Mouse (Mus musculus) CH12.LX (cell line): ENCODE measurements around the gene Prkci. TPM values are rescaled to one million over a fixed set of nuclear protein-coding genes. Genes with fewer than 3 reads are reported as not detected.

Experiments used
- DNase-seq: peaks from one replicate; pipeline ENCODE4 v3.0.0-alpha.2; 2013; ENCODE audit errors: extremely low read depth
- H3K27ac ChIP-seq: 2 replicates; pipeline ENCODE4 v1.5.1; 2012; ENCODE audit warnings: low read depth, mild to moderate bottlenecking, control low read depth, moderate library complexity; ENCODE audit not compliant: insufficient read depth
- H3K27me3 ChIP-seq: replicated peaks from 2 replicates; pipeline ENCODE3; 2012; ENCODE audit warnings: inconsistent platforms
- H3K36me3 ChIP-seq, 2 experiments: replicated peaks in 1 of 2; 2 replicates each; pipeline versions ENCODE3 to v1.6.1; 2012; ENCODE audit warnings: inconsistent platforms in 1 of 2, low read length in 1 of 2, mild to moderate bottlenecking in 1 of 2, mixed read lengths in 1 of 2, moderate library complexity in 1 of 2; ENCODE audit not compliant: control insufficient read depth in 1 of 2, insufficient read depth in 1 of 2
- H3K4me1 ChIP-seq, 2 experiments: 2 replicates each; pipeline ENCODE4 v1.6.1; 2012; ENCODE audit warnings: inconsistent platforms in 1 of 2, moderate library complexity in 1 of 2; ENCODE audit not compliant: insufficient read depth in 2 of 2, control insufficient read depth in 1 of 2
- H3K4me2 ChIP-seq: 2 replicates; pipeline ENCODE4 v1.6.1; 2012; ENCODE audit warnings: low read depth, mild to moderate bottlenecking, control low read depth; ENCODE audit not compliant: poor library complexity, insufficient read depth, severe bottlenecking
- H3K4me3 ChIP-seq, 3 experiments: fragments of 150-350 bp in 1 of 3; sonication (generic) in 1 of 3; replicated peaks in 1 of 3; 2 replicates each; pipeline versions ENCODE3 to v1.5.1; 2011 to 2012; ENCODE audit warnings: low read depth in 2 of 3, low read length in 2 of 3, mild to moderate bottlenecking in 2 of 3, moderate library complexity in 2 of 3, control low read depth in 1 of 3, improper control_type of control experiment in 1 of 3, inconsistent platforms in 1 of 3, mixed read lengths in 1 of 3; ENCODE audit not compliant: poor library complexity in 1 of 3
- H3K79me2 ChIP-seq: replicated peaks from 2 replicates; pipeline ENCODE4 v1.6.1; 2012; ENCODE audit warnings: mild to moderate bottlenecking, moderate library complexity; ENCODE audit not compliant: control insufficient read depth, poor library complexity, insufficient read depth, severe bottlenecking; ENCODE audit errors: extremely low read depth
- H3K9ac ChIP-seq: 2 replicates; pipeline ENCODE4 v1.6.1; 2012; ENCODE audit warnings: low read depth, mild to moderate bottlenecking, control low read depth, moderate library complexity; ENCODE audit not compliant: insufficient read depth
- H3K9me3 ChIP-seq: replicated peaks from 2 replicates; pipeline ENCODE3; 2012; ENCODE audit warnings: low read length, inconsistent platforms, mixed read lengths
- BHLHE40 ChIP-seq: IDR thresholded peaks from 2 replicates; pipeline ENCODE4 v1.6.1; 2011; ENCODE audit warnings: mild to moderate bottlenecking, low read depth, low read length, improper control_type of control experiment
- CHD1 ChIP-seq: IDR thresholded peaks from 2 replicates; pipeline ENCODE4 v1.6.1; 2012; ENCODE audit warnings: low read depth, low read length, improper control_type of control experiment, inconsistent platforms
- EP300 ChIP-seq: IDR thresholded peaks from 2 replicates; pipeline ENCODE4 v1.6.1; 2011; ENCODE audit warnings: low read length, improper control_type of control experiment
- GABPA ChIP-seq: IDR thresholded peaks from 2 replicates; pipeline ENCODE4 v1.6.1; 2012; ENCODE audit warnings: low read depth, low read length, improper control_type of control experiment, inconsistent platforms; ENCODE audit not compliant: insufficient replicate concordance
- JUN ChIP-seq: IDR thresholded peaks from 2 replicates; pipeline ENCODE4 v1.6.1; 2011; ENCODE audit warnings: low read depth, mild to moderate bottlenecking, low read length, improper control_type of control experiment, moderate library complexity; ENCODE audit not compliant: insufficient read depth
- MXI1 ChIP-seq: IDR thresholded peaks from 2 replicates; pipeline ENCODE4 v1.6.1; 2011; ENCODE audit warnings: mild to moderate bottlenecking, low read depth, low read length, improper control_type of control experiment
- MYC ChIP-seq: IDR thresholded peaks from 2 replicates; pipeline ENCODE4 v1.6.1; 2011; ENCODE audit warnings: low read depth, mild to moderate bottlenecking, improper control_type of control experiment, low read length
- NRF1 ChIP-seq: IDR thresholded peaks from 2 replicates; pipeline ENCODE4 v1.6.1; 2014; ENCODE audit warnings: low read depth, mild to moderate bottlenecking, inconsistent platforms, low read length, improper control_type of control experiment, moderate library complexity
- PAX5 ChIP-seq: IDR thresholded peaks from 2 replicates; pipeline ENCODE4 v1.6.1; 2012; ENCODE audit warnings: low read length, inconsistent platforms, mixed read lengths
- POLR2A ChIP-seq: IDR thresholded peaks from 2 replicates; pipeline ENCODE4 v1.6.1; 2011; ENCODE audit warnings: low read depth, mild to moderate bottlenecking, improper control_type of control experiment, low read length
- POLR2AphosphoS2 ChIP-seq: IDR thresholded peaks from 2 replicates; pipeline ENCODE4 v1.6.1; 2011; ENCODE audit warnings: low read depth, low read length, improper control_type of control experiment
- UBTF ChIP-seq: IDR thresholded peaks from 2 replicates; pipeline ENCODE4 v1.6.1; 2012; ENCODE audit warnings: low read depth, mild to moderate bottlenecking, inconsistent platforms, low read length, improper control_type of control experiment, moderate library complexity
- USF1 ChIP-seq: IDR thresholded peaks from 2 replicates; pipeline ENCODE4 v1.6.1; 2014; ENCODE audit warnings: low read depth, mild to moderate bottlenecking, inconsistent platforms, low read length, improper control_type of control experiment
- ZMIZ1 ChIP-seq: IDR thresholded peaks from 2 replicates; pipeline ENCODE4 v1.6.1; 2012; ENCODE audit warnings: low read depth, mild to moderate bottlenecking, inconsistent platforms, low read length, improper control_type of control experiment
- ZNF384 ChIP-seq: IDR thresholded peaks from 2 replicates; pipeline ENCODE4 v1.6.1; 2012; ENCODE audit warnings: low read depth, low read length, improper control_type of control experiment, inconsistent platforms
- dilution Hi-C: fragments of 300-500 bp; cut with MboI; formaldehyde crosslinking; loops from 2 replicates; pipeline ENCODE4 v1.14.3; 2020; ENCODE audit warnings: low sequenced_read_pairs; ENCODE audit not compliant: extremely low pct_unique_long_range_greater_than_20kb, extremely low pct_ligation_motif_present
- in situ Hi-C: fragments of 300-500 bp; cut with MboI; formaldehyde crosslinking; loops from 3 replicates; pipeline ENCODE4 v1.14.3; 2019; ENCODE audit warnings: low sequenced_read_pairs, low pct_ligation_motif_present, low pct_unique_long_range_greater_than_20kb, mixed read lengths
- polyA plus RNA-seq: library from polyadenylated mRNA; unstranded; fragments of >175 nt; gene quantifications from 2 replicates; pipeline ENCODE4 v1.2.1, GENCODE M21; 2012; ENCODE audit warnings: low read depth; ENCODE audit not compliant: insufficient read length
- total RNA-seq, 2 experiments: library from RNA; depleted of rRNA; stranded (reverse); fragments of 300-350 nt in 1 of 2; fragments of >200 nt in 1 of 2; gene quantifications; 2 replicates each; pipeline ENCODE4 v1.2.3; 2012 to 2014

Prkci gene
- total and polyA plus RNA-seq, 3 experiments, result 14.8 to 17.1 (median 16.7) TPM

DNA sequence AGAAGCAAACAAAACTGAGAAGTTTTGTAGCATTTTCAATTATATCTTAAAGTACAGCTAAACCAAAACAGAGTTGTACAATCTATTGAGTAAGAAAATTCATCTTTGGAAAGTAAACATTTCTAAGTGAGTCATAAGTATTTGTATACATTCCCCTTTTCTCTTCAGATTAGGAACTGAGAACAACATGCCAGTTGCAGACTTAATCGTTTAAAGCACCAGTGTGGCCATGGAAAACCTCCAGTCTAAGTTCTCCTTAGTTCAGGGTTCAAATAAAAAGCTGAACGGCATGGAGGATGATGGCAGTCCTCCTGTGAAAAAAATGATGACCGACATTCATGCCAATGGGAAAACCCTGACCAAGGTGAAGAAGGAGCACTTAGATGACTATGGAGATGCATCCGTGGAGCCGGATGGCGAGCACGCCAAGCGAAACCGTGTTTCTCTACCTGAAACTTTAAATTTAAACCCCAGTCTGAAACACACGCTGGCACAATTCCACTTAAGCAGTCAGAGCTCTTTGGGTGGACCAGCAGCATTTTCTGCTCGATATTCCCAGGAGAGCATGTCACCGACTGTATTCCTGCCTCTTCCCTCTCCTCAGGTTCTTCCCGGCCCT, 101.7 kb downstream of the Prkci start:
- Histone ChIP-seq H3K9ac (peak overlapping the region; percentile 45), H3K27ac (peak overlapping the region; percentile 72), H3K27me3 (no peaks in the 10 kb centered on the region), H3K9me3 (no peaks in the 10 kb centered on the region), H3K36me3 (peaks cover 0 to 7% of the 10 kb centered on the region in 2 experiments), H3K79me2 (peaks cover 31% of the 10 kb centered on the region), H3K4me3 (peak overlapping the region in 2 of 3 experiments; percentile 47 to 60), H3K4me1 (peaks cover 4 to 63% of the 10 kb centered on the region in 2 experiments; a peak in 3 of 4 replicates), H3K4me2 (peak overlapping the region; percentile 98)
- dilution Hi-C loops, result no loop called here
- DNase-seq, result no peak
- in situ Hi-C loops, result no loop called here
- peak; percentile 61; the same call in 1 of the 2 replicates for TF ChIP-seq CHD1
- no peak for TF ChIP-seq MYC
- TF ChIP-seq NRF1, result no peak
- TF ChIP-seq ZMIZ1, result no peak
- no peak for TF ChIP-seq USF1
- TF ChIP-seq BHLHE40, result no peak
- TF ChIP-seq POLR2A, result no peak
- TF ChIP-seq POLR2AphosphoS2, result no peak
- TF ChIP-seq PAX5, result no peak
- TF ChIP-seq EP300, result peak; percentile 57; the same call in 1 of the 2 replicates
- peak; percentile 50; the same call in 1 of the 2 replicates for TF ChIP-seq MXI1
- no peak for TF ChIP-seq JUN
- no peak for TF ChIP-seq UBTF
- peak; percentile 34; the same call in 1 of the 2 replicates for TF ChIP-seq ZNF384

DNA sequence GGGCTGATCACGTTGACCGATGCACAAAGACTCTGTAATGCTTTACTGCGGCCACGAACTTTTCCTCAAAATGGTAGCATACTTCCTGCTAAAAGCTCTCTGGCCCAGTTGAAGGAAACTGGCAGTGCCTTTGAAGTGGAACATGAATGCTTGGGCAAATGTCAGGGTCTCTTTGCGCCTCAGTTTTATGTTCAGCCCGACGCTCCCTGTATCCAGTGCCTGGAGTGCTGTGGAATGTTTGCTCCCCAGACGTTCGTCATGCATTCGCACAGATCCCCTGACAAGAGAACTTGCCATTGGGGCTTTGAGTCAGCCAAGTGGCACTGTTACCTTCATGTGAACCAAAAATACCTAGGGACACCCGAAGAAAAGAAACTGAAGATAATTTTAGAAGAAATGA, 102.4 kb downstream of the Prkci start:
- dilution Hi-C loops, result no loop called here
- Histone ChIP-seq H3K27ac (peak overlapping the region; percentile 72), H3K9ac (peak overlapping the region; percentile 45), H3K4me2 (peak overlapping the region; percentile 98), H3K27me3 (no peaks in the 10 kb centered on the region), H3K79me2 (peaks cover 37% of the 10 kb centered on the region), H3K4me3 (peak overlapping the region in 2 of 3 experiments; percentile 8 to 47), H3K9me3 (no peaks in the 10 kb centered on the region), H3K4me1 (peaks cover 4 to 58% of the 10 kb centered on the region in 2 experiments; a peak in 3 of 4 replicates), H3K36me3 (peaks cover 0 to 7% of the 10 kb centered on the region in 2 experiments)
- TF ChIP-seq GABPA (no peak), ZNF384 (0 out of 2 replicates have a peak, but pooled peaks have one; percentile 26), POLR2AphosphoS2 (0 out of 2 replicates have a peak, but pooled peaks have one; percentile 47)
- in situ Hi-C loops, result no loop called here
- no peak for DNase-seq
